Mouse (Mus musculus): ENCODE measurements around the gene Ick. TPM values are rescaled to one million over a fixed set of nuclear protein-coding genes. Genes with fewer than 3 reads are reported as not detected.
A peak's percentile ranks its signal among the peaks of the same experiment; 100 is the strongest.

Ick gene
- polyA plus RNA-seq, 1 experiment: 8.4 TPM

GRCm38 (mm10) chr9:78190651-78191634 lies 82.0 kb downstream of the Ick start:
- Histone ChIP-seq H3K27me3 (ENCODE audit: control insufficient read depth, insufficient read depth, low read length) (no peaks in the 10 kb centered on the region), H3K36me3 (ENCODE audit: control insufficient read depth, insufficient read depth, low read length) (no peaks in the 10 kb centered on the region), H3K4me3 (ENCODE audit: control insufficient read depth, low read depth, low read length) (no peak overlapping the region), H3K4me1 (ENCODE audit: control insufficient read depth, insufficient read depth, low read length) (peaks cover 4% of the 10 kb centered on the region; the same call in 1 of the 2 replicates), H3K27ac (ENCODE audit: control insufficient read depth, insufficient read depth, low read depth, low read length) (peak overlapping the region; percentile 34; the same call in 1 of the 2 replicates)
- TF ChIP-seq CTCF (IDR thresholded peaks at IDR 0.05; ENCODE audit: control insufficient read depth, insufficient read depth, insufficient replicate concordance, low read depth, low read length): no peak
- no peak for TF ChIP-seq POLR2A (IDR thresholded peaks at IDR 0.05; ENCODE audit: control insufficient read depth, low read depth, low read length)

- peak overlapping the region; percentile 20 for H3K4me3 ChIP-seq (ENCODE audit: control insufficient read depth, low read depth, low read length)
- TF ChIP-seq POLR2A (IDR thresholded peaks at IDR 0.05; ENCODE audit: control insufficient read depth, low read depth, low read length) (peak; percentile 65), CTCF (IDR thresholded peaks at IDR 0.05; ENCODE audit: control insufficient read depth, insufficient read depth, insufficient replicate concordance, low read depth, low read length) (no peak)
- H3K36me3 ChIP-seq (ENCODE audit: control insufficient read depth, insufficient read depth, low read length): no peaks in the 10 kb centered on the region
- no peak overlapping the region for H3K27ac ChIP-seq (ENCODE audit: control insufficient read depth, insufficient read depth, low read depth, low read length)
- peaks cover 4% of the 10 kb centered on the region; the same call in 1 of the 2 replicates for H3K4me1 ChIP-seq (ENCODE audit: control insufficient read depth, insufficient read depth, low read length)
- no peaks in the 10 kb centered on the region for H3K27me3 ChIP-seq (ENCODE audit: control insufficient read depth, insufficient read depth, low read length)
Observed at GRCm38 (mm10) chr9:78191736-78192135, 82.7 kb downstream of the Ick start.

GRCm38 (mm10) chr9:78193902-78194597 lies 85.1 kb downstream of the Ick start:
- Histone ChIP-seq H3K36me3 (ENCODE audit: control insufficient read depth, insufficient read depth, low read length) (no peaks in the 10 kb centered on the region), H3K27ac (ENCODE audit: control insufficient read depth, insufficient read depth, low read depth, low read length) (no peak overlapping the region), H3K27me3 (ENCODE audit: control insufficient read depth, insufficient read depth, low read length) (no peaks in the 10 kb centered on the region), H3K4me1 (ENCODE audit: control insufficient read depth, insufficient read depth, low read length) (0 out of 2 replicates have a peak, but pooled peaks cover 2% of the 10 kb centered on the region), H3K4me3 (ENCODE audit: control insufficient read depth, low read depth, low read length) (no peak overlapping the region)
- no peak for TF ChIP-seq CTCF (IDR thresholded peaks at IDR 0.05; ENCODE audit: control insufficient read depth, insufficient read depth, insufficient replicate concordance, low read depth, low read length)
- TF ChIP-seq POLR2A (IDR thresholded peaks at IDR 0.05; ENCODE audit: control insufficient read depth, low read depth, low read length): no peak

GRCm38 (mm10) chr9:78195034-78195433 lies 86.0 kb downstream of the Ick start:
- no peaks in the 10 kb centered on the region for H3K36me3 ChIP-seq (ENCODE audit: control insufficient read depth, insufficient read depth, low read length)
- H3K4me1 ChIP-seq (ENCODE audit: control insufficient read depth, insufficient read depth, low read length): 0 out of 2 replicates have a peak, but pooled peaks cover 2% of the 10 kb centered on the region
- no peak overlapping the region for H3K4me3 ChIP-seq (ENCODE audit: control insufficient read depth, low read depth, low read length)
- H3K27ac ChIP-seq (ENCODE audit: control insufficient read depth, insufficient read depth, low read depth, low read length): no peak overlapping the region
- H3K27me3 ChIP-seq (ENCODE audit: control insufficient read depth, insufficient read depth, low read length): no peaks in the 10 kb centered on the region
- TF ChIP-seq CTCF (IDR thresholded peaks at IDR 0.05; ENCODE audit: control insufficient read depth, insufficient read depth, insufficient replicate concordance, low read depth, low read length) (no peak), POLR2A (IDR thresholded peaks at IDR 0.05; ENCODE audit: control insufficient read depth, low read depth, low read length) (no peak)

- Histone ChIP-seq H3K27ac (ENCODE audit: control insufficient read depth, insufficient read depth, low read depth, low read length) (no peak overlapping the region), H3K4me1 (ENCODE audit: control insufficient read depth, insufficient read depth, low read length) (no peaks in the 10 kb centered on the region), H3K4me3 (ENCODE audit: control insufficient read depth, low read depth, low read length) (peak overlapping the region; percentile 21), H3K27me3 (ENCODE audit: control insufficient read depth, insufficient read depth, low read length) (no peaks in the 10 kb centered on the region), H3K36me3 (ENCODE audit: control insufficient read depth, insufficient read depth, low read length) (no peaks in the 10 kb centered on the region)
- TF ChIP-seq POLR2A (IDR thresholded peaks at IDR 0.05; ENCODE audit: control insufficient read depth, low read depth, low read length) (no peak), CTCF (IDR thresholded peaks at IDR 0.05; ENCODE audit: control insufficient read depth, insufficient read depth, insufficient replicate concordance, low read depth, low read length) (no peak)
Observed at GRCm38 (mm10) chr9:78197801-78198200, 88.8 kb downstream of the Ick start.

- H3K36me3 ChIP-seq (ENCODE audit: control insufficient read depth, insufficient read depth, low read length): no peaks in the 10 kb centered on the region
- no peak for TF ChIP-seq POLR2A (IDR thresholded peaks at IDR 0.05; ENCODE audit: control insufficient read depth, low read depth, low read length)
- no peak for TF ChIP-seq CTCF (IDR thresholded peaks at IDR 0.05; ENCODE audit: control insufficient read depth, insufficient read depth, insufficient replicate concordance, low read depth, low read length)
- no peak overlapping the region for H3K27ac ChIP-seq (ENCODE audit: control insufficient read depth, insufficient read depth, low read depth, low read length)
- H3K27me3 ChIP-seq (ENCODE audit: control insufficient read depth, insufficient read depth, low read length): no peaks in the 10 kb centered on the region
- H3K4me3 ChIP-seq (ENCODE audit: control insufficient read depth, low read depth, low read length): no peak overlapping the region
- H3K4me1 ChIP-seq (ENCODE audit: control insufficient read depth, insufficient read depth, low read length): no peaks in the 10 kb centered on the region
Observed at GRCm38 (mm10) chr9:78204194-78204593, 95.2 kb downstream of the Ick start.

- Histone ChIP-seq H3K36me3 (ENCODE audit: control insufficient read depth, insufficient read depth, low read length) (no peaks in the 10 kb centered on the region), H3K4me1 (ENCODE audit: control insufficient read depth, insufficient read depth, low read length) (no peaks in the 10 kb centered on the region), H3K4me3 (ENCODE audit: control insufficient read depth, low read depth, low read length) (no peak overlapping the region), H3K27ac (ENCODE audit: control insufficient read depth, insufficient read depth, low read depth, low read length) (no peak overlapping the region), H3K27me3 (ENCODE audit: control insufficient read depth, insufficient read depth, low read length) (no peaks in the 10 kb centered on the region)
- TF ChIP-seq POLR2A (IDR thresholded peaks at IDR 0.05; ENCODE audit: control insufficient read depth, low read depth, low read length): no peak
- TF ChIP-seq CTCF (IDR thresholded peaks at IDR 0.05; ENCODE audit: control insufficient read depth, insufficient read depth, insufficient replicate concordance, low read depth, low read length): no peak
Observed at GRCm38 (mm10) chr9:78208956-78209355, 100.0 kb downstream of the Ick start.
